Mouse (Mus musculus): ENCODE results near the gene Lrrc75b.
"Not testable (repeated sequence)": the region's sequence is repeated elsewhere in the genome, so short reads cannot be mapped to it uniquely, and the experiment has no call there.

Gene Lrrc75b

DNA sequence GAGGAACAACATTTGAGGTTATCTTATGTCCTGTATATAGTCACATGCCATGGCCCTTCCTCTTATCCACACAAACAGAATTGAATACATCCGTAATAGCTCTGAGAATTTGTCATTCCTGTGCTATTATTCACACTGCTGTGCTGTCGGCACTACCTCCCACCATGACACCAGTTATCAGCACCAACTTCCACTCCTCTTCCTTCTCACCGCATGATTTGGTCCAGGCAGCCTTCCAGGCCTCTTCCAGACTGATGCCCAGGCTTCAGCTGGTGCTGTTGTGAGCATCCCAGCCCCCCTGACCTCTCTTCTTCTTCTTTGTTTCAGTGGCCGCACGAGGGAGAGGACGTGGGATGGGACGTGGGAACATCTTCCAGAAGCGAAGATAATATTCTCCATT lies 25.2 kb downstream of the Lrrc75b start:
- CTCF ChIA-PET, result no interaction called here

DNA sequence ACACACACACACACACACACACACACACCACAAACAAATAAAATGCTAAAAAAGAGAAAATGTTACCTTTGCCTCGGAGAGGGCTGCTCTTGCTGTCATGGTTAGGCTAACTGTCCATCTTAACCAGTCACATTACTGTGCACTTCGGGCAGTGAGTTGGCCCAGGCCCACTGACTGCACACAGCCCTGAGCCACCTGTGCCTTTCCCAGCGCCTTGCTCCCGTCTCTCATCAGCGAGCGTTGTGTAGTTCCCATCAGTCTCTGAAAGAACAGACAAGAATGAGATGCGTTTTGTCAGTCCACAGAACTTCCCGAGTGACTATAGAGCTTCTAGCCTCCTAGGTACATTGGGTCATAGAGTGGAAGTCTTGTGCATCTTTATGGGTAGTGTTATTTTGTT lies 25.9 kb downstream of the Lrrc75b start:
- CTCF ChIA-PET, result no interaction called here

DNA sequence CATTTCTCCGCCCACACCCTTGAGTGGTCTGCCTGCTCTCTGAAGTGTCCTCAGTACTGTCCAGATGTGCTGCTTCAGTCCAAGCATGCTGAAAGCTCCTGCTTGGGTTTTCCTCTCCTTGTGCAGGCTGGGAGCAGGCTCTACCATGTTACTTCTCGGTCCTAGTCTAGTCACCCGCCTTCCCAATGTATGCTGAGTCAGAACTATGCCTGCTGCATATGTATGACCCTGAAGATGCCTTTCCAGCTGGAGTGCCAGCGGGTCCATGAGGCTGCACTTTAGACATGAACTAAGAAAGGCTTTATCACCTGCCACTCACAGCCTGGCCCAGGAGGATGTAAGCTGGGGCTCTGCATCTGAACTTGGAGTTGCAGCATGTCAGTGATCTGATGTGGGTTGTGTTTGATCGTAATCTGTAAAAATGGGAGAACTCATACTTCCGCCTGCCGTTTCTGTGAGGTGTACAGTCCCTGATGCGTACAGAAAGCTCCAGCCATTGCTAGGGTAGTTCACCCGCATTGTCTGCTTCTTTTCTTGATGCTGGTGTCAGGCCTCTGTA lies 28.5 kb downstream of the Lrrc75b start:
- CTCF ChIA-PET, result no interaction called here

DNA sequence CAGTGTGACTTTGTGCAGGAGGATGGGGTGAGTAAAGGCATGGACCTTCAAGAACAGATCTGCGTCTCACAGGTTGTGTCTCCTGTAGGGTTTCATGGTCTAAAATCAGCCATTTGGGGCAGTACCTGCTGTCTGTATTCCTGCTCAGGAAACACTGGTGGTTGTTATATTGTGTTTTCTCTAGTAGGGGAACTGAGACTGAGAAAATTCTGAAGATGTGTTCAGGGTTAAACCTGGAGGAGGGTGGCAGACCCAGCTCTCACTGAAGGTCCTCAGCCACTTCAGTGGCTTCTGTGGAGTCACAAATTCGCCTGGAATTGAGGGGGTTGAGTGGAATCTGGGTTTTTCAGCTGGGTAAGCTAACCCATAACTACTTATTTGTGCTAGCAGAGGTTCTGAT lies 29.8 kb downstream of the Lrrc75b start:
- CTCF ChIA-PET, result no interaction called here

DNA sequence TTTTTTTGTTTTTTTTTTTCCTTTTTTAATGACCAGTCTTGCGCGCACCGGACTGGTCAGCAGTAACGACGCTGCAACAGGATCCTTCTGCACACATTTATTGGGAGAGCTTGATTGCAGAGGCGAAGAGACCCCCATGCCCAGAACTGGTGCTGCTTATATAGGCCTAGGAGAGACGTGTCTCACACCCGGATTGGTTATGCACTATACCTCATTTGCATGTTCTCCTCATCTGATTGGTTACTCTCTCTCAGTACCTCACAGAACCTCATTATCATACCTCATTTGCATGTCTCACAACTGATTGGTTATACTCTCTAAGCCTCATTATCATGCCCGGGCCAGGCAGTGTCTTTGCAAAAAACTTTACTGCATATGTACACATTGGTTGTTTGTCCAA lies 34.7 kb downstream of the Lrrc75b start:
- CTCF ChIA-PET, result not testable (repeated sequence)

DNA sequence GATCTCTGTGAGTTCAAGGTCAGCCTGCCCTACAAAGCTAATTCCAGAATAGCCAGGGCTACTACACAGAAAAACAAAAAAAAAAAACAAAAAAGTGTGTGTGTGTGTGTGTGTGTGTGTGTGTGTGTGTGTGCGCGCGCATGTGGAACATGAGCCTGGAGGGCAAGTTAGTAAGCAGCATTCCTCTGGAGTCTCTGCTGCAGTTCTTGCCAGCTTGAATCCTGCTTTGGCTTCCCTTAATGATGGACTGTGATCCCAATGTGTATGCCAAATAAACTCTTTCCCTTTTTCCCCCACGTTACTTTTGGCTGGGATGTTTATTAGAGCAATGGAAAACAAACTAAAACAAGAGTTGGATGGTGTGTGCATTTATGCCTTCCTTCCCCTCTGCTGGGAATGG lies 38.5 kb downstream of the Lrrc75b start:
- CTCF ChIA-PET, result interaction anchor here (0.6 kb wide), 1 partner anchor 11 kb away, joined by 3 read pairs; no protein-coding TSS in a partner anchor

DNA sequence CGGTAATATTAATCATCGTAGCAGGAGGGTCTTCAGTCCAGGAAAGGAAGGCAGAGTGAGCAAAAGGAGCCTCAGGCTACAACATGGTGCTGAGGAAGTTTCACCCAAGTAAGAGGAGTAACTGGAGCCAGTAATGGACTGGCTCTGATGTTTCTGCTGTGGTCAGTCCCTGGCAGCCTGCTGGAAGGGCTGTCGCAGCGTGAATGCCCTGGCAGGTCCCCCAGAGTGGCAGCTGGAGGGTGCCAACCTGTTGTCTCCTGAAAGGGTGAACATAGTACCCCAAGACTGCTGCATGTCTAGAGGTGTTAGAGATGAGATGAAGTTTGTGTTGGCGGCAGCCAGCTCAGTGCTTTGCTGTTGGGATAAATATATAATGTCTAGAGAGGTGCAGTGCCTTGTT lies 39.5 kb downstream of the Lrrc75b start:
- CTCF ChIA-PET, result no interaction called here

DNA sequence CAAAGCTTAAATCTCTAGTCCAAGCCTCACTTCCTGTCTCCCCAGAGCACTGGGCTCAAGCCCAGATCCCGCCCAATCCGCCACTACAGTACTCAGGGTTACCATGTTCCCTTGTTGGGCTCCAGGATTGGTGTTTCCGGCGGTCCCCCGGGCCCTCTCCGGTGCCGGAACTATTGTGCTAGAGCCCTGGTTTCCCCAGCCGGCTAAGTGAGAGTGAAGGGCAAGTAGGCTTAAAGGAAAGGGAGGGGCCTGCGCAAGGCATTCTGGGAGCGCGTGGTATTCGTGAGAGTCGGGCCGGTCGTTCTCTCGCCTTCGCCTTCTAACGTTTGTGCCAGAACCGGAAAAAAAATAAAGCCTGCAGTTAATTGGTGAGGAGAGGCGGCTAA lies 42.4 kb downstream of the Lrrc75b start, which contains the start of gene Gucd1:
Gene Gucd1, minus strand, starts transcription at position 215 of the 386 bp plus-strand sequence.
- CTCF ChIA-PET, result interaction anchor here (0.6 to 0.7 kb wide), 2 partner anchors 24 to 248 kb away, joined by 3 to 4 read pairs; no protein-coding TSS in a partner anchor

DNA sequence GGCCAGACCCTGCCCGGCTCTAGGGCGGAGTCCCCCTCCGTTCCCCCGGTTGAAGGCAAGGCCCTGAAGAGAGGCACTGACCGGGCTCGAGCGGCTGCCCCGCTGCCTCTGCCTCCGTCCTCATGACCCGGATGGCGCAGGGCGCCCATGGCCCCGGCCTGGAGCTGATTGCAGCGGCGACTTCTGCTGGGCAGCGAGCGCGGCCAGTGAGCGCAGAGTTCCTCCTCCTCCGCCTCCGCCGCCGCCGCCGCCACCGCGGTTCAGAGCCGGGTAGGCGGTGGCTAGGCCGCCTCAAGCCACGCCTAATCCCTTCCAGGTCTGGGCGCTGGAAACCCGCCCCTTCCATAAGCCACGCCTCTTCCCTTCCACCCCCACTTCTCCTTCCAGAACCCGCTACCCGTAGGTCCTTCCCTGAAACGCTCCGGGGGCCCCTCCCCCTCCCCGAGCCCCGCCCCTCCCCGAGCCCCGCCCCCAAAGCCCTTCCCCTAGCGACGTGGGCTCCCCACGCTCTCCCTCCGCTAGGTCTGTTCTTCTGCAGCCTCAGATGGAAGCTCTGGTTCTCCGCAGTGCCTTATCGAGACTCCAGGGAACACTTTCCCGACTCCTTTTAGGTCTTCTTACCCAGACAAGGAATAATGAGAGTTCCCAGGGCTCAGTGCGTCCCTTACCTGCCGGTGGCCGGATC lies 42.9 kb downstream of the Lrrc75b start, which contains the start of gene Snrpd3:
Gene Snrpd3, plus strand, starts transcription at position 479 of the 685 bp plus-strand sequence.
- CTCF ChIA-PET, result interaction anchor here (0.6 to 0.7 kb wide), 2 partner anchors 24 to 247 kb away, joined by 3 to 4 read pairs; no protein-coding TSS in a partner anchor

DNA sequence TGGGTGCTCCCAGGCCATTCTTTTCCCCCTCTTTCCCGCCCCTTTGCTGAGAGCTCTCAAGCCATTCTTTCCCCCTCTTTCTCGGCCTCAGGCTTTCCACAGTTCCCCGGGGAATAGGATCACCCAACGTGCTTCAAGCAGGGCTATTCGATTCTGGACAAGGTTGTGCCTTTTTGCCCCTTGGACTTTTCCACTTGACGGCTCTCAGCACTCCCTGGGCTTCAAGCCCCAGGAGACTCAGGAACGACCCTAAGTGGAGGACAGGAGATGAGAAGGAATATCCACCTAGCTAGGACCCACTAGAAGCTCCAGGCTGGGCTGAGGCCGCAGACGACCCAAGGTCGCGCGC lies 43.4 kb downstream of the Lrrc75b start:
- CTCF ChIA-PET, result no interaction called here

DNA sequence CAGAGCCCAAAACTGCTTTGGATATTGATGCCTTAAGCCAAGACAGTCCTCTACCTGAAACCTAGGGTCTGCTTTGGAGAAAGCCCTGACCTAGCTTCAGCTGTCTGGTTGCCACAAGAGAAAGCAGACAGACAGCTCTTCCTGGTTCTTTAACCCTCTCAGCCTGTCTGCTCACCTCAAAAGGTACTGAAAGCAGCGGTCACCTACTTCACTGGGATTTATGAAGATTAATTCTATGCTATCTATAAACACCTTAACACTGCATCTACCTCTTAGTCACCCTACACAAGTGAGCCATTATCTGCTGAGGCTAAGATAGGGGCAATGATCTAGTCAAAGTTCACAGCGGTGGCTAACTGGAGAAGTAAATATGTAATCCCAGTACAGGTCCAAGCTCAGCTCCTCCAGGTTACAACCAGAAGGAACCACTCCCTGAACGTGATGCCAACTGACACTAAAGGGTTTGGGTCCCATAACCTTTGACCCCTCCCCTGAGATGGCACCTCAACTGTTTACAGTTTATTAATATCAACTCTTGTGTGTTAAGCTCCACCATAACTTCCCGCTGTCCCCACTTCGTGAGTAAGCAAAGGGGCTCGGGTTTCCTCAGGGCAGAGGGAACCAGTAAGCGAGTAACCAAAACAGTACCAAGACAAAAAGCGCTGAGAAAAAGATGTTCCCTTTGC lies 43.9 kb downstream of the Lrrc75b start:
- CTCF ChIA-PET, result no interaction called here

DNA sequence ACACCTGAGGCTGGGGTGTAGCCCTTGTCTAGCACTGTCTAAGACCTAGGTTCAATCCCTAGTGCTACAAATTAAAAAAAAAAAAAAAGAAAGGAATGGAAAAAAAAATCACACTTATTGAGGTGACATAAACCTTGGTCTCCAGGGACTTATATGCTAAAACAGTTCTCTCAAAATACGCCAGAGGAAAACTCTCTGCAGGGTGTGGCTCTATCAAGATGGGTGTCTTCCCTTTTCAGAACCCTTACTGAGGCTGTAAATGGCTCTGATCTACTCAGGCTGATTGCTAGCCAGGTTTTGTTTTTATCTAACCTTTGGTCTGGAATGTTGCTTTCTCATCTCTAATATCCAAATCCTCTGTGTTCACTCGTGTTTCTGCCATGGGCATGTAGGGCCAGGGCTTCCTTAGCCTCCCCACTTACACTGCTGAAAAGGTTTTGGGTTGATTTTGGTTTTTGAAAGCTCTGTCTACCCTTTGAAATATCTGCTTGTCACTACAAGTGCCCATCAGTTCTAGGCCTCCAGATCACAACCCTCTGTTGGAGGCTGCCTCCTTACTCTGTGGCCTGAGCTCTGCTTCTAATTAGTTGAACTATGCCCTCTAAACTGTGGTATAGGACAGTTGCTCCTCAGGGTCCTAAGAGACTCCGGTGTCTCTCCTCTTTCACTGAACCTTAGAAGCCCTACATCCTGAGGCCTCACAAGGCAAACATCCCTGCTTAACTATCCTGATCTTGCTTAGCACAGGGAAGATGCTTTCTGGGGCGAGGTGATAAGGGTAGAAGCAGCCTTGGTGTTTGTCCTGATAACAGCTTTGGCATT lies 44.7 kb downstream of the Lrrc75b start:
- CTCF ChIA-PET, result no interaction called here

DNA sequence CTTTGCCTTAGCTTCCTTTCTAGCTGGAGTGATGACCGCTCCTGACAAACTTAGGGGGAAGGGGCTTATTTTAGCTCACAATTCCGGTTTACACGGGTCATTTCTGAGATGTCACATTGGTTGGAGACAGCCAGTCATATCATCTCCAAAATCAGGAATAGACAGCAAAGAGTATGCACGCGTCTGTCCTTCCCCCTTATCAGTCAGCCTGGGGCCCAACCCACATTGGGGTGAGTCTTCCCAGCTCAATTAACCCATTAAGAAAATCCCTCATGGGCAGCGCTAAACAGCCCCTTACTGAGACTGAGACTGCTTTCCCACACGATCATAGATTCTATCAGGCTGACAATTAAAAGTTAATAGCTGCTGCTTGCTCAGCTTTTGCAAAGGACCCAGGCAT lies 45.8 kb downstream of the Lrrc75b start:
- CTCF ChIA-PET, result no interaction called here

DNA sequence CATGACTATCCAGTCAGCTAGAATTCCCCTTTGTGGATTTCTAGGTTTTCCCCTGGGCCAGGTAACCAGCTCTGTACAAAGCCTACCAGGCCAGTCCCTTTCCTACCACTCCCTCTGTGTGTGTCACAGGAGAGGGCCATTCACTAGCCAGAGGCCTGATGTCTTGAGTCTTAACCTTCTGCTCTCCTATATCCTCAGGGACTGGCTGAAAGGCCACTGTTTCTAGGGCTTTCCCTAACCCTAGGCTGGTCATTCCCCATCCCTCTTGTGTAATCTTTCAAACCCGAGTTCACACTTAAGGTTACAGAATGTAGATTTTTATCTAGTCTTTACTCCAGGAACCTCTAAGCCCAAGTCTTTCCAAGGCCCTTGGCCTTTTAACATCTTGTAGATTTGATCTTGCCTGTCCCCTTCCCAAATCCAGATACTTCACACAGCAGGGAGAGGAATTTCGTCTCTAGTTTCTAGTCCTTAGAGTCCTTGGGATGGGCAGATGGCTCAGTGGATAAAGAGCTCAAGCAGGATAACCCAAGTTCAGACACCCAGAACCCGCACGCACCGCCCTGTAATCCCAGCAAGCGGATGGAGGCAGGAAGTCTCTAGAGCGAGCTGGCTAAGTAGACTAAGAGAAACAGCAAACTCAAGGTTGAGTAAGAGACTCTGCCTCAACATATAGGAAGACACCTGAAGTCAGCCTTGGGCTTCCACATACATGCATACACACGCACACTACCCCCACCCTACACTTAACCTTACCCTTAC lies 46.6 kb downstream of the Lrrc75b start:
- CTCF ChIA-PET, result interaction anchor here (0.5 to 0.6 kb wide), 2 partner anchors 117 to 210 kb away, joined by 3 to 6 read pairs; no protein-coding TSS in a partner anchor

DNA sequence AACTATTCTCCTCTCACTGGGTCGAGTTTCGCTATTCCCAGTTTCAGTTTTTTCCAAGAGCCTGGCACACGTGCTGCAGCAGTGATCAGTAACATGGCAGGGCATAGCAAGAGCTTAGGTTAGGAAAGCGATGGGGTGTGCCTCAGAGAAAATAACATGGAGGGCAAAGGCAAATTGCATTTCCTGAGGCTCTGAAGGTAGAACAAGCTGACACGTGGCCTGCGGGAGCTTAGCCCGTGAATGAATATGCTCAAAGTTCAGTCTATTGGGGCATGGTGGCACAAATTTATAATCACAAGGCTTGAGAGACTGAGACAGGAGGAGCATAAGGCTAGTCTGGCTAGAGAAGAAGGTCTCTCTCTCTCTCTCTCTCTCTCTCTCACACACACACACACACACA lies 47.3 kb downstream of the Lrrc75b start:
- CTCF ChIA-PET, result no interaction called here

DNA sequence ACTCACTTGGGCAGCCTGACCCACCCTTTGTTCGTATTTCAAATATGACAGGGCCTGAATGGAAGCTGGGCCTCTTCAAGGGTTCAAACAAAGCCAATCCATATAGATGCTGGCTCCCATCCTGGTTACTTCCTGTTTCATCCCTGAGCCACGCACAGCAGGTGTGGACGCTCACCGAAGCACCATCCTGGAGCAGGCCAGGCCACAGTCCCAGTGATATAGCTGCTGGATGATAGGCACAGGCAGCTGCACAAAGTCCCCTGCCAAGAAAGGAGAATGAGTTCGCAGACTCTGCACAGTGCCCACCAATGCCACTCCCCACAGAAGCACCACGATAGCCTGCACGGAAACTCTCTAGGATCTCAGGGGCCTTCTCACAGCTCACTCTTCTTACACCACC lies 48.2 kb downstream of the Lrrc75b start:
- CTCF ChIA-PET, result no interaction called here

DNA sequence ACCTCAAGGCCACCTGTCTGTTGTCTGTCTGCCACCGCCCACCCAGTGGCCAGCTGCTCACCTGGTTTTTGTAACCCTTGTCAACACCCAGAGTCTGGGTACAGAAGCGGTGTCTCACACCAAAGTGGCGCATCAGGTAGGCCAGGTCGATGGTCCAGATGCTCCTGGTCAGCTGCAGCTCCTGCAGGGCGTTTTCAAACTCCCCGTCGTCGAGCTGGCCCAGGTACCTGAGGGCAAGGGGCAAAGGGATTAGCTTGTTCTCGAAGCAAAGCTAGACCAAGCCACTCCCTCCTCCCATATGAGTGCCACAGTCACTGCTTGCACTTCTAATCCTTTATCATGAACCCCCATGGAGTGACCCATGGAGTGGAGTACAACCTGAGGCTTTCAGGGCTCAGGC lies 49.1 kb downstream of the Lrrc75b start:
- CTCF ChIA-PET, result no interaction called here

DNA sequence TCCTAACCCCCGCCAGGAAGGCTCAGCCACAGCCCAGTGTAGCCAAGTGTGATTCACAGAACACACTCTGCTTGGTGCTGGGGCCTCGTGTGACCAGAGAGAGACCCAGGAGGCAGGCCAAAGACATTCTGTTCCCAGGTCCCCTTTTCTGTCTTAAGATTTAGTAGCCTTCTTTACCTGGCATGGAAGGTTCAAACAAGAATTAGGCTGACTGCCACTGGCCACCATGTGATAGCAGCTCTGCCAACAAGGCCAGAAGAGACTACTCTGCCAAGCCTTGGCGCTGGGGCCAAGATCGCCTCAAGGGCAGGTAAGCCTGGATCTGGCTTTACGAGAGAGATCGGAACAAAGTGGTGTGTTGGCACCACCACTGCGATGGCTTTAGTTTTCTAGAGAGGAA lies 49.7 kb downstream of the Lrrc75b start:
- CTCF ChIA-PET, result interaction anchor here (0.6 kb wide), 1 partner anchor 11 kb away, joined by 3 read pairs; no protein-coding TSS in a partner anchor

DNA sequence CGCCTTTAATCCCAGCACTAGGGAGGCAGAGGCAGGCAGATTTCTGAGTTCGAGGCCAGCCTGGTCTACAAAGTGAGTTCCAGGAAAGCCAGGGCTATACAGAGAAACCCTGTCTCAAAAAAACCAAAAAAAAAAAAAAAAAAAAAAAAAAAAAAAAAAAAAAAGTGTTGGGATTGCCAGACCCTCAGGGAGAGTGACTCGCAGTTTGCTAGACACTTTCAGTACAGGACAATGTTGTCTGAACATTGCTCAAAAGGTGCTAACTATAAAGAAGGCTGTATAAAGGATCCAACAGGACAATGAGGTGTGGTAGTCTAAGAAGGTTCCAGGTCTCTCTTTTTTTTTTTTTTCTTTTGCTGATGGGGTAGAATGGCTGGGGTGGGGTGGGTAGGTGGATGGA lies 54.2 kb downstream of the Lrrc75b start:
- CTCF ChIA-PET, result interaction anchor here (0.6 kb wide), 1 partner anchor 16 kb away, joined by 9 read pairs; no protein-coding TSS in a partner anchor

DNA sequence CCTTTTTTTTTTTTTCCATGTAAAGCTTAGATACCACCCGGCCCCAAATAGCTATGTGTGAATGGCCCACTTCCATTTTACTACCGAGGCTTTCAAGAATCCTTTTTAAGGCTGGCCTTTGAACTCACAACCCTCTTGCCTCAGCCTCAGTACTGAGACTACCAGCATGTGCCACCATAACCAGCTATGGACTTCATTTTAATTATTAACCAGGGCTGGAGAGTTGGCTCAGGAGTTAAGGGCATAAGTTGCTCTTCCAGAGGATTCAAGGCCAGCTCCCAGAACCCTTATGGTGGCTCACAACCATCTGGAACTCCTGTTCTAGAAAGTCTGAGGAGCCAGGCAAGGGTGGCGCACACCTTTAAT lies 55.0 kb downstream of the Lrrc75b start:
- CTCF ChIA-PET, result no interaction called here

Measured in spleen, embryonic (tissue).